Mouse (Mus musculus) layer of hippocampus, adult 2 months (tissue): ENCODE results near the gene Lats2. TPM values are rescaled to one million over a fixed set of nuclear protein-coding genes. Genes with fewer than 3 reads are reported as not detected.

Experiments used
- DNase-seq, 2 experiments: peaks; one replicate each; pipeline ENCODE4 v3.0.0; 2022; ENCODE audit warnings: low spot score in 2 of 2
- H3K27ac ChIP-seq: fragments of 200-600 bp; 2 replicates; pipeline ENCODE4 v1.8.1; 2022
- H3K4me3 ChIP-seq: fragments of 200-600 bp; 2 replicates; pipeline ENCODE4 v1.8.1; 2022; ENCODE audit warnings: mild to moderate bottlenecking
- CTCF ChIP-seq: fragments of 200-600 bp; conservative IDR thresholded peaks from 2 replicates; pipeline ENCODE4 v1.8.1; 2022; ENCODE audit warnings: antibody characterized with exemption, mild to moderate bottlenecking, moderate library complexity
- total RNA-seq, 2 experiments: library from RNA; stranded (reverse); gene quantifications; 2 replicates each; pipeline ENCODE4 v1.2.3; 2021

Lats2 gene
- total RNA-seq, 2 experiments from 2014 or later: 42.5 to 49.0 TPM

DNA sequence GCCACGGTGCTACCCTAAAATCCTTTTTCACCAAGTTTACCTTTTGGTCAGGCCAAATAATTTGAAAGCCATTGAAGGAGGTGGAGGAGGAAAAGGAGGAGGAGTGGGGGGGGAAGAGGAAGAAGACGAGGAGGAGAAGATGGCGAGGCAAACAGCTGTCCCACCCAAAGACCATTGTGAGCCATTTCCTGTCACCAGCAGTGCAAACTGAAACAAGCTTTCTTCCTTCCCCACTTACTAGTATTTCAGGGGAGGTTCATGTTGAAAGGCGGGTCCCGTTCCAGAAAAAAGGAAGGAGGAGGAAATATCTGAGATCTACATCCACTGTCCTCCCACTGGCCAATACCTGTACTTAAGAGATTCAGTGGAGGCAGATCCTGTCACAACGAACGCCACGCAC, 28.8 kb downstream of the Lats2 start:
- H3K27ac ChIP-seq: peak overlapping the region; percentile 55; the same call in 1 of the 2 replicates

DNA sequence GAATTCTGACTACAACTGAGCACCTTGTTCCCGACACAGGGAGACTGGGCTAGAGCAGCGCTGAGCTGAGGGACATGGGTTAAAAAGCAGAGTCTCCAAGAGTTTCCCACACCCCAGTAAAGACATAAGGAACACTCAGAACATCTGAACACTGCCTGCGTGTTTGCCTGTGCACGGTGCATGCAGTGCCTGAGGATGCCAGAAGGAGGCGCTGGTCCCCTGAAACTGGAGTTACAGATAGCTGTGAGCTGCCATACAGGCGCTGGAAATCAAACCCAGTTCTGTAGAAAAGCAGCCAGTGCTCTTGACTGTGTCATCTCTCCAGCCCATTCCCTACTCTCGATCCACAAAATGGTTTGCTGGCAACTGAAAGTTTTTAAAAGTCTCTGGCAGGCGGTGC, 32.0 kb downstream of the Lats2 start:
- DNase-seq: no peak
- Histone ChIP-seq H3K4me3 (no peak overlapping the region), H3K27ac (no peak overlapping the region)
- TF ChIP-seq CTCF: peak; percentile 62

More for the DNA sequence above, 28.8 kb downstream of the Lats2 start:
- TF ChIP-seq CTCF: no peak
- DNase-seq: no peak
- H3K4me3 ChIP-seq: no peak overlapping the region

DNA sequence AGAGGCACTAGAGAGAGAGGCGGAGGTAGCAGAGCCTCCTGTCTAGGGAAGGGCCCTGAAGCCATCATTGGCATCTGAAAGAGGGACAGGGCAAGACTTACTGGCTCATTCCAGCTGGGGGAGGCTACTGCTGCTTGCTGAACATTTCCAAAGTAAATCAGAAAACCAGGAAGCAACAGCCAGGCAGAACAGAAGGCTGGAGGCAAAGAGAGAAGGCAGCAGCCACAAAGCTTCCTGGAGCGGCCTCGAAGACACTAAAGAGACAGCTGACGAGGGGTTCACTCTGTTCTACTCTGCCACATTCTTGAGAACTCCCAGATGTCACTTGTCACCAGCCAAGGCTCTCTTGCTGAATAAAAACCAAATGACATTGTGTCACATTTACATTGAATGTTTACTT, 33.7 kb downstream of the Lats2 start:
- peak; percentile 50 to 79 for DNase-seq
- peak overlapping the region; percentile 88 for H3K27ac ChIP-seq
- peak overlapping the region; percentile 28; the same call in 1 of the 2 replicates for H3K4me3 ChIP-seq
- no peak for TF ChIP-seq CTCF

GRCm38 (mm10) chr14:57718245-57718644, 39.9 kb downstream of the Lats2 start:
- no peak overlapping the region for H3K4me3 ChIP-seq
- no peak for DNase-seq
- 0 out of 2 replicates have a peak overlapping the region, but pooled peaks have one; percentile 5 for H3K27ac ChIP-seq
- TF ChIP-seq CTCF: no peak

DNA sequence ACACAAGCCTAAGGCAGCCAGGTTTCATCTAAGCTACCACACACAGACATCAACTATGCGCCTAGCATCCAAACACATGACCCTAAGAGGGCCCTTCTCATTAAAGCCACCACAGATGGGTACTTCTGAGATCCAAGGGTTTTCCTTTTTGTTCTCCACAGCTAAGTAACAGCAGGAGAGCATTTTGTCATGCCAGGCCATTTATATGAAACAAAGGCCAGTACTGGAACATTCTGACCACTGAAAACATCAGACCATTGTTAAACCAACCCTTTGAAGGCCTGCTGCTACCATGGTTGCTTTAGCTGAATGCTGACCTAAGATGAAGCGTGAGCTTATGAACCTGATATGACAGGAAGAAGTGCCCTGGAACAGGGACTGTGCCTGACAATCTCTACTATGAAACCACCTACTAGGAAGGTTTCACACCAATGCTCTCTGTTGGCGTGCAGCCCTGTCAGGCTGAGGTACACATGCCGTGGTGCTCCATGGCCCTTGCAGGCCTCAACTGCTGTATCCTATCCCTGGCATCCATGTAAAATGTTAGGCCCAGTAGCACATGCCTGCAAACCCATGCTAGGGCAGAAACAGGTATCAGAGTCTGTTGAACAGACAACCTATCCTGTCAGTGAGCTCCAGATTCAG, 41.5 kb downstream of the Lats2 start:
- Histone ChIP-seq H3K4me3 (no peak overlapping the region), H3K27ac (peak overlapping the region; percentile 64; the same call in 1 of the 2 replicates)
- no peak for TF ChIP-seq CTCF
- DNase-seq: no peak

DNA sequence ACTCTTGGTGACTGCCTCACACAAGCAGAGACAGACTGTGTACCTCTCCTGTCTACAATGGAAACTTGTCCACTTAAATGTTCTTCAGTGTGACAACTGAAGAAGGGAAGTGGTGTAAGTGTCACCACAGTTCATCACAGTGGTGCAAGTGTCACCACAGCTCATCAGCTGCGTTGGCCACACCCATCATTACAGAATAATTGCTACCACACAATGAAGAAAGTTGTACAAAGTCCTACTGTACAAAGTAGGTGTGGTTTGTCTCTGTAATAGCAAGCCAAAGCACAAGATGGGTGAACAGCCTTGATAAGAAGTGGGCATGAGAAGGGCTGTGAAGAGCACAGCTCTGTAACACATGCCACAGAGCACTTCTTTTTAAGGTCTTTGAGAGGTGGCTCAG, 45.3 kb downstream of the Lats2 start:
- H3K27ac ChIP-seq: no peak overlapping the region
- no peak for TF ChIP-seq CTCF
- DNase-seq: no peak
- H3K4me3 ChIP-seq: no peak overlapping the region

DNA sequence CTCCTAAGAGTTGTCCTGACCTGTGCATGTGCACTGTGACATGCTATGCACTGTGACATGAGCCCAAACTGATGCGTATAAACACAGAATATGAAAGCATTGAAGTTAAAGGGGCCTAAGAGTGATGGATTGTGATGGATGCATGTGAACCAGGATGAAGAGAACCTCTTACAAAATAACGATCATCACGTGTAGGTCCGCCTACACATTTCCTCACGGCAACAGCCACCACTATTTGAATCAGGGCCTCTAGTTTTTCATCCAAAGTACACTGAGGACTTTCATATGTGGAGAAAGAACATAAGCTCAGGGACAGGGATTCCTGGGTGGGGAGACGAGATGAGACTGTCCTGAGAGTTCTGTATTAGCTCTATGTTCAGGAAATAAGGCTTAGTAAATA, 47.1 kb downstream of the Lats2 start:
- TF ChIP-seq CTCF: no peak
- no peak overlapping the region for H3K27ac ChIP-seq
- no peak overlapping the region for H3K4me3 ChIP-seq
- DNase-seq: no peak

DNA sequence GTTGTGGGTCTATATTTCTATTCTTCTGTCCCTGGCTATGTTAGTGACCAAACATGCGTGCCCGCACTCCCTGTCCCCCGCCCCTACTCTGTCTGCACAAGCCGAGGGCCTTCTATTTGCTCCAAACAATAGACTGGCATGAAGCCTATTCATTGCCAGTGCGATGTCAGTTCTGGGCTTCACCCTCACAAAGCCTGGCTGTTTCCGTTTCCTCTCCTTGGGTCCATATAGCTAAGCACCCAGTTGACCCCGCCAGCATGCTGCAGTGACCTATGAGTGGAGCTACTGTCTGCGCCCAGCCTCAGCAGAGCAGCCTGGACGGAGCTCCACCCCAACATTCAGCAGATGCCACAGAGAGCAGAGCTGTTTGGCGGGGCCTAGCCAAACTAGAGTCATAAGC, 49.0 kb downstream of the Lats2 start:
- TF ChIP-seq CTCF: no peak
- H3K4me3 ChIP-seq: no peak overlapping the region
- H3K27ac ChIP-seq: peak overlapping the region; percentile 84; the same call in 1 of the 2 replicates
- DNase-seq: no peak

DNA sequence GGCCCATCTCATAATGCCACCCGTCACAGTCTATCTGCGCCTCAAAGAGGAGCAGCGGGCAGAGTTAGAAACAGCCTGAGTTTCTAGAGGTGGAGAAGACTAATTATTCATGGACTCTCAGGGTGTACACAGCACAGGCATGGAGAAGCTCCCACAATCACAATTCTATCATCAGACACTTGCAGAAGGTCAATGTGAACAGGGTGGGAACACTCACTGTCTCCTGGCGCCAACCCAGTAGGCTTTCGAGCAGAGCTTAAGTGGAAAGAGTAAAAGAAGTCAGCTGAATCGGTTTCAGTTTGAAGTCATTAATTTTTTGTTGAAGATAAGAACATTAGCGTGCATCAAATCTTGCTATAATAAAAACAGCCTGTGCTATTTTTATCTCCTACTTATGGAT, 49.6 kb downstream of the Lats2 start:
- TF ChIP-seq CTCF: no peak
- no peak for DNase-seq
- Histone ChIP-seq H3K27ac (peak overlapping the region; percentile 84), H3K4me3 (no peak overlapping the region)

DNA sequence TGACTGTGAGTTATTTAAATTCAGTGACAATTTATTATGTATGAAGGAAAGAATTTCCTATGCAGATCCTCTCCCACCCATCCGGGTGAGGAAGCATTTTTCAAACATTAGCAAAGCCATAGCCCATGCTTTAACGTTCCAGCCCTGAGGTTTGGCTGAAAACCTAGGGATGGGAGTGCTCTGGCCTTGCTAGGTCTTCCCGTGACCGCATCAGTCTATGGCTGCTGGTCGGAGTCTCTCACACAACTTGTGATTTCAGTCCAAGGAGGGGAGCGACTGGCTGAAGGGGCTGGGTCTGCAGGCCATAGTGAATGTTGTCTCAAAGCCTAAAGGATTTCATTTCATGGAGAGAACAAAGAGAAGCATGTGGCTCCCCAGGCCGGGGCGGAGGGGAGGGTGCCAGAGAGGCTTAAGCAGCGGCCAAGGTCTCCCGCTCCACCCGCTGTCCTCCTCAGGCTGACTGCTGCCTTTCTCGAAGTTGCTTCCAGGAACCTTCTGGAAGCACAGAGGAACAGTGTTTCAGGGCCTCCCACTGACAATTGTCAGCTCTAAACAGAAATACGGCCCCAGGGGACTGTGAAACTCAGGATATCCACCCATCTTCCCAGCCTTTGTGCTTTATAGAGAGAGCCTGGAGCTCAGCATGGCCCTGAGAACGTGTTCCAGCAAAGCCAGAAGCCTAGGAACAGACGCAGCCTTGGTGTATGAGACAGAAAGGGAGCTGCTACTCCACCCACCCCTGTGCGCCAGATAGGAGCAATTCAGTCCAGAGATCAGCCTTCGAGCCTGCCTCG, 50.9 kb downstream of the Lats2 start:
- no peak for DNase-seq
- TF ChIP-seq CTCF: no peak
- H3K27ac ChIP-seq: peak overlapping the region; percentile 84
- H3K4me3 ChIP-seq: no peak overlapping the region; the same call in 1 of the 2 replicates

GRCm38 (mm10) chr14:57706760-57707099, 51.5 kb downstream of the Lats2 start:
- DNase-seq: no peak
- Histone ChIP-seq H3K4me3 (no peak overlapping the region), H3K27ac (peak overlapping the region; percentile 84)
- no peak for TF ChIP-seq CTCF

DNA sequence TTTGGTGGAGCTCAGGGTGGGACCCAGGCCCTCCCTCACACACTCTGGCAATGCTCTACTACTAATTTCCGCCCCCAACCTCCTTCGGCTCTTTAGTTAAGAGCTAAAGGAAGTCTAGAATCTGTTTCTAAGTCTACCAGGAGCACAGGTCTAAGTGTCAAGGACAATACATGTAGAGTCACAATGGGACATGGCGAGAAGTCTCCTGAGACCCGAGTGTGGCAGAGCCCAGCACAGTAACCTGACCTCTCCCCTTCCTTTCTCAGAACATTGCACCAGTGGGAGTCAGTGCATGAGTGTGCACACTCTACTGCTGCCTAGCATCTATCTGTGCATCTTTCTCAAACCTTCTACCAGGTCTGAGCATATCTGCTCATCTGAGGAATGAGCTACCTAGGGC, 52.4 kb downstream of the Lats2 start:
- no peak for TF ChIP-seq CTCF
- Histone ChIP-seq H3K27ac (peak overlapping the region; percentile 84), H3K4me3 (no peak overlapping the region)
- no peak for DNase-seq

DNA sequence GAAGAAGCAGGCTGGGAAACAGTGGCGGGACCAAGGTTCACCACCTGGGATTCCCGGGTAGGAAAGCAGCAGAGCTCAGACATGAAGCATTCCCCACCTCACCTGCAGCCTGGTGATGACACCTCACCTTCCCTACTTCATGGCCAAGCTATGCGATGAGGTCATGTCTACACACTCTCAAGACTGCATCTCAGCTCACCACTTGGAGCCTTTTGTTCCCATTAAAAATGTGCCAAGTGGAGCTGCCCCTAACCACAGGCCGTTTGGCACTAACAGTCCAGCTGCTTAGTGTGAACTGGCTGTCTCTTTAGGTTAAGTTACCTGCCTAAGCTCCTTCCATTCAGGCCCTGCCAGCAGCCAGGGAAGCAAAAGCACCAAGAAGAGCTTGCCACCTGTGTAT, 53.1 kb downstream of the Lats2 start:
- H3K4me3 ChIP-seq: no peak overlapping the region
- H3K27ac ChIP-seq: no peak overlapping the region; the same call in 1 of the 2 replicates
- DNase-seq: no peak
- no peak for TF ChIP-seq CTCF

DNA sequence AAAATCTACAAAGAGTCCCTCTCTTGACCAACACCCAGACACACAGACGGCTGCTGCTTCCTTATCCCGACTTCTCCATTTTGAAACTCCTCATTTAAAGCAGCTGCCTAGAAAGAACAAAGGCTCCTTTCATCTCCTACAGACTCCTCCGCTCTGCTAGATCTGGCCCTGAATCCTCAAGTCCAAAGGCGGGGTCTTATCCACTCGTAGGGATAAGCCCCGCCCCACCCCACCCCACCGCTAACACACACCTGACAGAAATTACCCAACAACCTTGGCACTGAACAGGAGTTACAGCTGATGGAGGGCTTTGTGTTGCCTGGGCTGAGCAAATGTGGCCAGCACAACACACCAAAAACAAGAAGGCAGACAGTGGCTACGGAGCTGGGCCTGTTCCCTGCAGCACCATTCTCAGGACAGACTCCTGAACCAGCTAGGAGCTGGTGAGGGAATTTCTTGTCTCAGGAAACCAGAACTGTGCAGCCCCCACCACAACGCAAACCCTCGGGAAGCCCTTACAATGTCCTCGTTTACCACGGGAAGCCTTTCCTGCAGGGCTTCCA, 56.2 kb downstream of the Lats2 start:
- no peak for TF ChIP-seq CTCF
- Histone ChIP-seq H3K4me3 (no peak overlapping the region), H3K27ac (peak overlapping the region; percentile 80)
- no peak for DNase-seq
